Mouse (Mus musculus) limb, embryonic 12.5 days (tissue): ENCODE measurements around the gene Aldh1l1. TPM values are rescaled to one million over a fixed set of nuclear protein-coding genes. Genes with fewer than 3 reads are reported as not detected.
A peak's percentile ranks its signal among the peaks of the same experiment; 100 is the strongest.

Source experiments
- ATAC-seq: fragments of 200-750 bp; cut with Nextera tagmentation; 2 replicates; pipeline ENCODE4 v1.8.0; 2017; ENCODE audit warnings: low read depth, moderate TSS enrichment; ENCODE audit not compliant: insufficient number of reproducible peaks, insufficient read depth, low FRiP score, low TSS enrichment
- H3K27ac ChIP-seq: fragments of 300-500 bp; sonication (generic); 2 replicates; pipeline ENCODE4 v1.5.1; 2016; ENCODE audit warnings: mild to moderate bottlenecking, moderate library complexity
- H3K27me3 ChIP-seq: fragments of 300-500 bp; sonication (generic); 2 replicates; pipeline ENCODE4 v1.6.1; 2016; ENCODE audit warnings: mild to moderate bottlenecking, moderate library complexity
- H3K36me3 ChIP-seq: fragments of 300-500 bp; sonication (generic); 2 replicates; pipeline ENCODE4 v1.6.1; 2016; ENCODE audit warnings: mild to moderate bottlenecking, moderate library complexity
- H3K4me1 ChIP-seq: fragments of 300-500 bp; sonication (generic); replicated peaks from 2 replicates; pipeline ENCODE4 v1.6.1; 2016
- H3K4me2 ChIP-seq: fragments of 300-500 bp; sonication (generic); 2 replicates; pipeline ENCODE4 v1.6.1; 2016; ENCODE audit warnings: mild to moderate bottlenecking, moderate library complexity
- H3K4me3 ChIP-seq: fragments of 300-500 bp; sonication (generic); replicated peaks from 2 replicates; pipeline ENCODE4 v1.5.1; 2016; ENCODE audit warnings: mild to moderate bottlenecking
- H3K9ac ChIP-seq: fragments of 300-500 bp; sonication (generic); replicated peaks from 2 replicates; pipeline ENCODE4 v1.6.1; 2016; ENCODE audit warnings: mild to moderate bottlenecking, moderate library complexity
- H3K9me3 ChIP-seq: fragments of 300-500 bp; sonication (generic); 2 replicates; pipeline ENCODE4 v1.6.1; 2016; ENCODE audit warnings: mild to moderate bottlenecking, moderate library complexity
- WGBS: fragments of 180-500 bp; shearing (Covaris S2); methylation state at CpG from one replicate; pipeline ENCODE4 v1.1.7; 2016; 5-methylcytosine and 5-hydroxymethylcytosine counted together
- polyA plus RNA-seq: library from polyadenylated mRNA; unstranded; fragments of >200 nt; fragmentation: Nextera tagmentation; extraction: Ambion mirVana; gene quantifications from 2 replicates; pipeline ENCODE4 v1.2.1, GENCODE M21; 2016

The Aldh1l1 gene
- polyA plus RNA-seq, 1 experiment from 2014 or later: 1.6 TPM

DNA sequence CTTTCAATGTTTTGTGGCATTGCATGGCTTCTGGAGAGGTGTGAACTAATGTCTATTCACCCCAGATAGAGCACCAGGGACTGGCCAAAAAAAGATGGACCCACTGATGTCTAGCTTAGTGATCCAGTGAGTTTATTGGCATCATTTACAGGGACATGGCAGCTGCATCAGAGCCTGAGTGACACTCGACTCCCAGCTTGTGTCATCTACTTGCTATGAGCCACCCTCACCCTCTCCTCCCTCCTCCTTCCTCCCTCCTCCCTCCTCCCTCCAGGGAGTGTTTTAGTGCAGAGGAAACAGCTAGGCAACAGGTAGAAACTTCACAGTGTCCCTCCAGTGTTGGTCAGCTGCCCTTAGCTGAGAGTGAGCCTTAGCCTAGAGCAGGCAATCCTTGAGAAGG, 108.7 kb downstream of the Aldh1l1 start:
- H3K4me3 ChIP-seq: no peak overlapping the region
- H3K9me3 ChIP-seq: peaks cover 9% of the 10 kb centered on the region
- H3K27ac ChIP-seq: no peak overlapping the region
- H3K4me1 ChIP-seq: no peaks in the 10 kb centered on the region
- no peak for ATAC-seq
- H3K36me3 ChIP-seq: no peaks in the 10 kb centered on the region
- H3K27me3 ChIP-seq: no peaks in the 10 kb centered on the region
- no peak overlapping the region for H3K4me2 ChIP-seq
- 62% methylated on average over 1 of the region's 1 CpGs for WGBS
- no peak overlapping the region for H3K9ac ChIP-seq

DNA sequence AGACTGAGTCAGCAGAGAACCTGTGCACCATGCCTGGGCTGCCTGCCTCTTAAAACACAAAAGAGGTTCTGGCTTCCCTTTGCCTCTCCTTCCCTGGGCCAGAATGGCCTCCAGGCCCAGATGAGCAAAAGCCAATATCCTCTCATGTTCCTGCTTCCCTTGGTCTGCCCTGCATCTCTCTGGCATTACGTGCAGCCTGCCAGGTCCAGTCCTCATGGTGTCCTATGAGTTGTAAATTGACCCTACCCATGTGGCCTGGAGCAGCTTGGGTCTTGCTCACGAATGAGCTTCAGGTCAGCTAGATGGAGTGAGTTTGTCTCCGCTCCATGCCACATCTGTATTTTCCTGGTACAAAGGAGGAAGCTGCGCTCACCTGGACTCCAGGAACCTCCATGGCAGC, 110.8 kb downstream of the Aldh1l1 start:
- H3K4me3 ChIP-seq: no peak overlapping the region
- no peaks in the 10 kb centered on the region for H3K4me1 ChIP-seq
- no peak overlapping the region for H3K4me2 ChIP-seq
- 0 out of 2 replicates have a peak, but pooled peaks cover 2% of the 10 kb centered on the region for H3K27me3 ChIP-seq
- peaks cover 9% of the 10 kb centered on the region for H3K9me3 ChIP-seq
- H3K27ac ChIP-seq: no peak overlapping the region
- 86% methylated on average over 4 of the region's 4 CpGs for WGBS
- no peak for ATAC-seq
- no peaks in the 10 kb centered on the region for H3K36me3 ChIP-seq
- no peak overlapping the region for H3K9ac ChIP-seq

DNA sequence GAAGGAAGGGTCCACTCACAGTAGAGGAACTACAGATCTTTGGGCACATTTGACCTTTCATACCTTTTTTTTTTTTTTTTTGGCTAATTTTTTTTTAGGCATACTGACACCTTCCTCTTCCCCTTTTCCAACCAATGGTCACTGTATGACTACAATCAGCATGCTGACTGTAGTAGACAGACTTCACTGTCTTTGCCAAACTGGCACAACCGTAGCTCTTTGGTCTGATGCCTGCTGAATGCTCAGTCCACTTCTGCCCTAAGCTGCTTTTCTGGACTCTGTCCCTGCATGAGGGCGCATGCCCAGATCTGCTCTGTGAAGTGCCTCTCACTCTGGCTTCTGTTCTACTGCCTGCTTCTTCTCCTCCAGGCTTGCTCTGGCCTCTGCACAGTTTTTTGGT, 111.4 kb downstream of the Aldh1l1 start:
- Histone ChIP-seq H3K27ac (no peak overlapping the region), H3K36me3 (no peaks in the 10 kb centered on the region), H3K27me3 (0 out of 2 replicates have a peak, but pooled peaks cover 3% of the 10 kb centered on the region), H3K4me2 (no peak overlapping the region), H3K9me3 (peaks cover 9% of the 10 kb centered on the region), H3K9ac (no peak overlapping the region), H3K4me1 (no peaks in the 10 kb centered on the region), H3K4me3 (no peak overlapping the region)
- ATAC-seq: no peak
- WGBS: 92% methylated on average over 2 of the region's 2 CpGs

DNA sequence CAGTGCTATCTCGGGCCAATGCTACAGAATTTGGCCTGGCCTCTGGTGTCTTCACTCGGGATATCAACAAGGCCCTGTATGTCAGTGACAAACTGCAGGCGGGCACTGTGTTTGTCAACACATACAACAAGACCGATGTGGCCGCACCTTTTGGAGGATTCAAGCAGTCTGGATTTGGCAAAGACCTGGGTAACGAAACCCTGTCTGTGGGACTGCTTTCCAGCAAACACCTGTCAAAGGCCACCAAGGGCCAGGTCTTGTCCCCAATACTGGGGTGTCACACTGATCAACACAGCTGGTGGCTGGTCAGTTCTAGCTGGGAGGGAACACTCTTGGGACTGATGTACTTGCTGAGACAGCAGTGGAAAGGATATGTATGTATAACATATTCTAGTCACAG, 112.0 kb downstream of the Aldh1l1 start:
- peaks cover 9% of the 10 kb centered on the region for H3K9me3 ChIP-seq
- H3K36me3 ChIP-seq: no peaks in the 10 kb centered on the region
- H3K4me2 ChIP-seq: no peak overlapping the region
- no peak overlapping the region for H3K4me3 ChIP-seq
- no peak for ATAC-seq
- peaks cover 5% of the 10 kb centered on the region; the same call in 1 of the 2 replicates for H3K27me3 ChIP-seq
- H3K4me1 ChIP-seq: no peaks in the 10 kb centered on the region
- no peak overlapping the region for H3K27ac ChIP-seq
- WGBS: 86% methylated on average over 6 of the region's 6 CpGs
- no peak overlapping the region for H3K9ac ChIP-seq

DNA sequence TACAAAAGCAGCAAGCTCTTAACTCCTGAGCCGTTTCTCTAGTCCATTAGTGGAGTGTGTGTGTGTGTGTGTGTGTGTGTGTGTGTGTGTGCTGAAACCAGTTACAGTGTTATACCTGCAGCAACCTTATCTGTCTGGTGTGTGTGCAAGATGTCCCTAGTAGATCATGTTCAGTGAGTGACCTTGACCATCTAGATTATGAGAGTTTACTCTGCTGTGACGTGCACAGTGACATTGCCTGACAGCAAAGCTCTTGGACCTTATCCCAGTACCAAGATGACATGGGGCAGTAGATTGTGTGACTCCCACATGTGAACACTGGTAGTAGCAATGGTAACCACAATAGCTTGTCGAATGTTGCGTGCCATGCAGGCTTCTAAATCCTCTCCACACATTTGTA, 114.1 kb downstream of the Aldh1l1 start:
- H3K4me3 ChIP-seq: no peak overlapping the region
- H3K9me3 ChIP-seq: peaks cover 5% of the 10 kb centered on the region
- no peak for ATAC-seq
- H3K27ac ChIP-seq: no peak overlapping the region
- peaks cover 6% of the 10 kb centered on the region; the same call in 1 of the 2 replicates for H3K27me3 ChIP-seq
- no peak overlapping the region for H3K9ac ChIP-seq
- no peaks in the 10 kb centered on the region for H3K36me3 ChIP-seq
- no peaks in the 10 kb centered on the region for H3K4me1 ChIP-seq
- H3K4me2 ChIP-seq: no peak overlapping the region
- WGBS: 85% methylated on average over 4 of the region's 4 CpGs

DNA sequence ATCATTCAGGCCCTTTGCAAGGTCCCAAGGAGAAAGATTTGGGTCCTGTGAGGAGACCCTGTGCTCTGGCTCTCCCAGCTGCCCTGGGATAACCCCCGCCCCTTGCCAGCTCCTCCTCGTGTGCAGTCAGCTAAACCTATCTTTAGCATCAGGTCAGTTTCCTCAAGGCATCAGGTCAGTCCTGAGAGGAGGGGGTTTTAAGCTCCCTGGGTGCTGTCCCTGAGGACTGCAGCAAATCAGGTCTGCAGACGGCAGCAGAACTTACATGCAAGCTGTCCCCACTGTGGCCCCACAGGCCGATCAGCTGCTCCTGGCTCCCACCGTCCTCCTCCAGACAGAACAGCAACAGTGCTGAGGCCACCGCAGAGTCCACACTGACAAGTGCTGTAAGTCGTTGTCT, 115.5 kb downstream of the Aldh1l1 start:
- no peak overlapping the region for H3K4me2 ChIP-seq
- H3K9me3 ChIP-seq: no peaks in the 10 kb centered on the region
- H3K9ac ChIP-seq: no peak overlapping the region
- no peak for ATAC-seq
- peaks cover 3% of the 10 kb centered on the region; the same call in 1 of the 2 replicates for H3K4me1 ChIP-seq
- H3K27me3 ChIP-seq: peaks cover 13% of the 10 kb centered on the region
- 58% methylated on average over 7 of the region's 7 CpGs for WGBS
- H3K4me3 ChIP-seq: no peak overlapping the region
- H3K27ac ChIP-seq: no peak overlapping the region
- H3K36me3 ChIP-seq: no peaks in the 10 kb centered on the region

DNA sequence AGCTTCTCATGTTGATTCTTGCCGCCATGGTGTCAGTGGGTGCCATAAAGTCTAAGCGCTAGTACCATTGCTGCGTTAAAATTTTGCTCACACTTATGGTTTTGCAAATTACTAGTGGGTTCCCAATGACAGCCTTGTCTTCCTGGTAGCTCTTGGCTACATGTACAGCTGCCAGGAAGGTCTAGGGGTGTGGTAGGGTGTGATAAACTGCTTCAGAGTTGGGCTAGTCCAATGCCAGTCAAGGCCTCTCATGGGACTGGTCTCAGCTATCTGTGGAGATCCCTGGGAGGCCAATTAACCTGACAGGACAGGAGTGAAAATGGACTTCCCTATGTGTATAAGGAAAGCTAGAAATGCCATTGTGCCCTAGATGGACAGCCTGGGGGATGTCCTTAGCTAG, 116.1 kb downstream of the Aldh1l1 start:
- H3K27ac ChIP-seq: no peak overlapping the region
- no peaks in the 10 kb centered on the region for H3K36me3 ChIP-seq
- no peak overlapping the region for H3K4me3 ChIP-seq
- 92% methylated on average over 3 of the region's 3 CpGs for WGBS
- ATAC-seq: no peak
- H3K4me1 ChIP-seq: peaks cover 5% of the 10 kb centered on the region; the same call in 1 of the 2 replicates
- H3K4me2 ChIP-seq: no peak overlapping the region
- peaks cover 13% of the 10 kb centered on the region for H3K27me3 ChIP-seq
- no peak overlapping the region for H3K9ac ChIP-seq
- no peaks in the 10 kb centered on the region for H3K9me3 ChIP-seq

DNA sequence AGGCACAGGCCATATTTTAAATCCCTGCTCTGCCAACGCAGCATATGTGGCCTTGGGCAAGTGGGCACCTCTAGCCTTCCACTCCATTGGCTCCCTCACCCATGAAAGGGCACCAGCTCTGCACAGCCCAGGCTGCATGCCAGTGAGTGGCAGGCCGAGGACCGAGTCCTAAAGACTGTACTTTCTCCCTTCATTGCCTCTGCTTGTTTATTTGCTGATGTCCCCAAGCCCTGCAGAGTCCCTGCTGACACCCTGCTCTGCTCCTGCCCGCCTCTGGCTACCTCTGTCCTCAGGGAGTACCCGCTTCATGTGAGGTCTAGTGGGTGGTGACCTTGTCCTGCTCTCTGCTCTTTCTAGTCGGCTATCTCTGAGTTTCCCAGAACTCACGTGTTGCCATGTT, 116.9 kb downstream of the Aldh1l1 start:
- peaks cover 5% of the 10 kb centered on the region; the same call in 1 of the 2 replicates for H3K4me1 ChIP-seq
- no peaks in the 10 kb centered on the region for H3K9me3 ChIP-seq
- peaks cover 13% of the 10 kb centered on the region for H3K27me3 ChIP-seq
- no peak overlapping the region for H3K9ac ChIP-seq
- no peak overlapping the region for H3K4me2 ChIP-seq
- H3K27ac ChIP-seq: no peak overlapping the region
- H3K36me3 ChIP-seq: no peaks in the 10 kb centered on the region
- no peak for ATAC-seq
- no peak overlapping the region for H3K4me3 ChIP-seq
- whole genome bisulfite sequencing: 72% methylated on average over 7 of the region's 7 CpGs

DNA sequence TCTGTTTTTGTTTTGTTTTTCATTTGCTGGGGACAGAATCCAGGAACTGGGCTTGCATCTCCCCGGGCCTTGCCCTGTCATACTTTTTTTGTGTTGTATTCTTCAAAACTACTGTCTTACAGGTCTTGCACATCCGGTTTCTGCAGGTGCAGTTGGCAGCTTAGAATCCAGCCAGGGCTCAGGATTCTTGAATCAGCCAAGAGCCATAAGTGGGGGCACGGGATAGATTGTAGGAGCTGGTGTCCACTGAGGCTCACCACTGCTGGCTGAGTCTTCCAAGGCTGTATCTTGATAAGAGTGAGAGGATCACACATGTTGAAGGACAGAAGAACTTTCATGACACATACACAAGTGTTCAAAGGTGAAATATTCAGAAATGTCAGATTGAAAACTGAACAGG, 117.9 kb downstream of the Aldh1l1 start:
- peak overlapping the region; percentile 73 for H3K4me2 ChIP-seq
- H3K27ac ChIP-seq: no peak overlapping the region
- peaks cover 13% of the 10 kb centered on the region for H3K27me3 ChIP-seq
- H3K4me1 ChIP-seq: peaks cover 5% of the 10 kb centered on the region; the same call in 1 of the 2 replicates
- H3K36me3 ChIP-seq: no peaks in the 10 kb centered on the region
- 53% methylated on average over 3 of the region's 3 CpGs for WGBS
- no peak overlapping the region for H3K9ac ChIP-seq
- no peak for ATAC-seq
- no peaks in the 10 kb centered on the region for H3K9me3 ChIP-seq
- H3K4me3 ChIP-seq: peak overlapping the region; percentile 59

DNA sequence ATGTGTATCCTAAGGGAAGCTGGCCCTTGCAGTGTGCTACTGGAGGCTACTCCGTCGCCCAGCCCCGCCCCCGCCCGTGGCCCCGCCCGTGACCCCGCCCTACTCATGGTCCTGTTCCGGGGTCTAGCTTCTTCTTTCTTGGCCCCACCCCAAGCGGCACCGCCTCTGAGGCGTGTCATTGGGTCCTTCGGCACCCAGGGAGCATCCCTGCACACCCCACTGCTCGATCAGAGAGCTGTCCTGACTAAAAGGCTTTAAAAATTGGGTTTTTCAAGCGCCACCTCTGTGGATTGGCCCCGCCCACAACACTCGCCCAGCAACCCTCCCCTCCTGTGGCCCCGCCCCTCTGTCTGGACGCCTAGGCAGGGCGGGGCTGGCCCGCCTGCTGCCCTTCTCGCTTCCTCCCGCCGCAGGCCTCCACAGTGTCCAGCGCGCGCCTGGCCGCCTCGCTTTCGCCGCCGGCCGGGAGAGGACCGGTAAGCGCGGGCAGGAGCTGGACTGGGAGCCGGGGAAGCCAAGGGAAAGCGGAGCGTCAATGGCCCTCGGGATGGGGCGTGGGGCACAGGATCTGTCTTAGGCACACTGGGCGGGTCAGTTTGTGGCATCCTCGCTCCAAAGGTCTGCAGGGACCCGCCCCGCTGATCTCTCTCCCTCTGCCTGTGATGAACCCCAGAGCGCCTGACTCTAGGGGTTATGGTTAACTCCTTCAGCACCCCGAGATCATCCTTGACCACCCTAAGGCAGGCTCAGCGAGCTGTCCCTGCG, 118.5 kb downstream of the Aldh1l1 start, which contains the start of gene Slc41a3:
TSS of gene Slc41a3 (plus strand) at position 193 of the 765 bp plus-strand sequence.
- Histone ChIP-seq H3K4me1 (peaks cover 5% of the 10 kb centered on the region; the same call in 1 of the 2 replicates), H3K9ac (peak within 1 kb of the TSS; percentile 64), H3K27ac (no peak within 1 kb of the TSS), H3K4me3 (peak within 1 kb of the TSS; percentile 59), H3K4me2 (peak within 1 kb of the TSS; percentile 73), H3K36me3 (no peaks in the 10 kb centered on the region), H3K9me3 (no peaks in the 10 kb centered on the region), H3K27me3 (peaks cover 13% of the 10 kb centered on the region)
- peak; percentile 83 for ATAC-seq
- WGBS: 1% methylated on average over 48 of the region's 49 CpGs

DNA sequence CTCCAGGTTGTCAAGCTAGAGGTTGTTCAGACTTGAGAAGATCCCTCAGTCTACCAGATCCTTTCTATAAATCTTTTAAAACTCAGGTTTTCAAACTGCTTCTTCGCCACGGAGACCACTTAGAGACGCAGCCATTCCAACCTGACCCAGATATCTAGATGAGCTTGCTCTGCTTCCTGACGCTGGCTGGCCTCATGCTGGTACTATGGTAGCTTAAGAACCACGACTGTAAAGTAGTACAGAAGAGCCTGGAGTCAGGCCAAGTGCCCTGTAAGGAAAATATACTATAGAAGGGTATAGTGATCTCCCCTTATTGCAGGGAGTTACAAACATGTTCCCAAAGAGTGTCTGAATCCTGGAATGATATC, 119.1 kb downstream of the Aldh1l1 start:
- peak overlapping the region; percentile 73 for H3K4me2 ChIP-seq
- WGBS: 17% methylated on average over 5 of the region's 5 CpGs
- H3K27me3 ChIP-seq: peaks cover 13% of the 10 kb centered on the region
- no peak for ATAC-seq
- peak overlapping the region; percentile 64 for H3K9ac ChIP-seq
- H3K9me3 ChIP-seq: no peaks in the 10 kb centered on the region
- peaks cover 5% of the 10 kb centered on the region; the same call in 1 of the 2 replicates for H3K4me1 ChIP-seq
- H3K36me3 ChIP-seq: no peaks in the 10 kb centered on the region
- no peak overlapping the region for H3K27ac ChIP-seq
- H3K4me3 ChIP-seq: peak overlapping the region; percentile 59

DNA sequence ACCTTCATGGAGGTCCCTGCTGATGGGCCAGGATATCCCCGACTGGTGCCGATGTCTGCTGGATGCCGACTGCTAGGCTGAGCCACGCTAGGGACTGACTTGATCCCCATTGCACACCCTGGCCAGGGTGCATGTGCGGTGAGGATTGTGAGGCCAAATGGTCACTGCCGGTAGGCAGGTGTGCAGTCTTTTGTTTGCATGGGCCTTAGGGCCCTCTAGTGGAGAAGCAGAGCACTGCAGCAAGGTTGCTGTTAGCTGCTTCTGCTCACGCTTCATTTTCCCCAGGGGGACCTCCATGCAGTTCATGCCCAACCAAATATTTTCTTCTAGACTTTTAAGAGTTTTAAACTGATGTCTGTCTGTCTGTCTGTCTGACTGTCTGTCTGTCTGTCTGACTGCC, 120.3 kb downstream of the Aldh1l1 start:
- no peaks in the 10 kb centered on the region for H3K36me3 ChIP-seq
- H3K4me2 ChIP-seq: no peak overlapping the region
- 22% methylated on average over 7 of the region's 7 CpGs for WGBS
- no peak overlapping the region for H3K4me3 ChIP-seq
- H3K4me1 ChIP-seq: peaks cover 5% of the 10 kb centered on the region; the same call in 1 of the 2 replicates
- H3K27me3 ChIP-seq: peaks cover 13% of the 10 kb centered on the region
- H3K27ac ChIP-seq: no peak overlapping the region
- no peaks in the 10 kb centered on the region for H3K9me3 ChIP-seq
- H3K9ac ChIP-seq: no peak overlapping the region
- ATAC-seq: no peak
